Mouse (Mus musculus): ENCODE measurements at regions not wholly inside any gene's neighbourhood (a gene's known extent, or its start where the extent isn't known, plus 50 kb on each side); places are given as distances from the start of the nearest gene placed in this dataset.

DNA sequence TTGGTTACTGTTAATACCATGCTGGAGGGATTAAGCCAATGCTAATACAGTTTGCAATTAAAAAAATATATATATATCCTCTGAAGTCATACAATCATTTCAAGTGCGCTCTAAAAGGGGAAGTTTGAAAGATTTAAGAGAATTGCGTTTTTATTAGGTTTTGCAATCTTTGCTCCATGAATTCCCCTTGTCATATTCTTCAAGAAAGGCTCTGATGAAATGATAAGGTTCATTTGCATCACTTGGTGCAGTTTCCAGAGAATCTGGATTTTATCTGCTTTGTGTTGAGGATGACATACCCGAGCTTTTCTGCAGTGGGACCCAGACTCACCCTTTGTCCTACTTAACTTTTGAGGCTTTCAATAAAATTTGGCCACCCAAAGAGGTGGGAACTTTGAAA, 216.4 kb upstream of the Fggy start:
- Histone ChIP-seq H3K4me1 (ENCODE audit: control insufficient read depth in 1 of 2, insufficient read depth in 2 of 2) (0 out of 4 replicates have a peak, but pooled peaks cover 0 to 3% of the 10 kb centered on the region in 2 experiments), H3K4me2 (ENCODE audit: insufficient read depth, low read depth, poor library complexity, severe bottlenecking) (no peak overlapping the region), H3K27ac (ENCODE audit: insufficient read depth, low read depth) (no peak overlapping the region), H3K9me3 (replicated peaks; ENCODE audit: low read length) (peaks cover 2% of the 10 kb centered on the region), H3K9ac (ENCODE audit: insufficient read depth, low read depth) (no peak overlapping the region), H3K79me2 (replicated peaks; ENCODE audit: control insufficient read depth, extremely low read depth, insufficient read depth, poor library complexity, severe bottlenecking) (no peaks in the 10 kb centered on the region), H3K4me3 (replicated peaks in 1 of 3; ENCODE audit: low read depth in 2 of 3, low read length in 2 of 3, poor library complexity in 1 of 3) (no peak overlapping the region), H3K36me3 (replicated peaks in 1 of 2; ENCODE audit: control insufficient read depth in 1 of 2, insufficient read depth in 1 of 2, low read length in 1 of 2) (no peaks in the 10 kb centered on the region), H3K27me3 (replicated peaks) (no peaks in the 10 kb centered on the region)
- dilution Hi-C loops (cut with MboI; ENCODE audit: extremely low pct_ligation_motif_present, extremely low pct_unique_long_range_greater_than_20kb, low sequenced_read_pairs) (no loop called here), in situ Hi-C loops (cut with MboI; ENCODE audit: low pct_ligation_motif_present, low pct_unique_long_range_greater_than_20kb, low sequenced_read_pairs) (no loop called here)
- TF ChIP-seq SIN3A (IDR thresholded peaks at IDR 0.05; ENCODE audit: low read length) (no peak), GABPA (IDR thresholded peaks at IDR 0.05; ENCODE audit: insufficient replicate concordance, low read depth, low read length) (no peak), RAD21 (IDR thresholded peaks at IDR 0.05; ENCODE audit: low read depth, low read length) (no peak), JUN (IDR thresholded peaks at IDR 0.05; ENCODE audit: insufficient read depth, low read depth, low read length) (no peak), TBP (conservative IDR thresholded peaks at IDR 0.05; ENCODE audit: low read depth, low read length) (no peak), ETS1 (conservative IDR thresholded peaks at IDR 0.05; ENCODE audit: low read depth, low read length) (no peak), CHD1 (IDR thresholded peaks at IDR 0.05; ENCODE audit: low read depth, low read length) (no peak), NRF1 (IDR thresholded peaks at IDR 0.05; ENCODE audit: low read depth, low read length) (no peak), PAX5 (IDR thresholded peaks at IDR 0.05; ENCODE audit: low read length) (no peak), ELF1 (IDR thresholded peaks at IDR 0.05; ENCODE audit: low read depth, low read length) (no peak), EP300 (IDR thresholded peaks at IDR 0.05; ENCODE audit: low read length) (no peak)
- DNase-seq (ENCODE audit: extremely low read depth), result no peak

- in situ Hi-C loops (cut with MboI; ENCODE audit: low pct_ligation_motif_present, low pct_unique_long_range_greater_than_20kb, low sequenced_read_pairs) (no loop called here), dilution Hi-C loops (cut with MboI; ENCODE audit: extremely low pct_ligation_motif_present, extremely low pct_unique_long_range_greater_than_20kb, low sequenced_read_pairs) (no loop called here)
- Histone ChIP-seq H3K79me2 (replicated peaks; ENCODE audit: control insufficient read depth, extremely low read depth, insufficient read depth, poor library complexity, severe bottlenecking) (no peaks in the 10 kb centered on the region), H3K4me1 (ENCODE audit: control insufficient read depth in 1 of 2, insufficient read depth in 2 of 2) (no peaks in the 10 kb centered on the region), H3K27me3 (replicated peaks) (no peaks in the 10 kb centered on the region), H3K9me3 (replicated peaks; ENCODE audit: low read length) (no peaks in the 10 kb centered on the region), H3K27ac (ENCODE audit: insufficient read depth, low read depth) (no peak overlapping the region), H3K36me3 (replicated peaks in 1 of 2; ENCODE audit: control insufficient read depth in 1 of 2, insufficient read depth in 1 of 2, low read length in 1 of 2) (no peaks in the 10 kb centered on the region), H3K9ac (ENCODE audit: insufficient read depth, low read depth) (no peak overlapping the region), H3K4me3 (replicated peaks in 1 of 3; ENCODE audit: low read depth in 2 of 3, low read length in 2 of 3, poor library complexity in 1 of 3) (no peak overlapping the region), H3K4me2 (ENCODE audit: insufficient read depth, low read depth, poor library complexity, severe bottlenecking) (no peak overlapping the region)
- TF ChIP-seq SIN3A (IDR thresholded peaks at IDR 0.05; ENCODE audit: low read length) (no peak), USF2 (conservative IDR thresholded peaks at IDR 0.05; ENCODE audit: low read depth, low read length) (no peak), NRF1 (IDR thresholded peaks at IDR 0.05; ENCODE audit: low read depth, low read length) (no peak), HCFC1 (IDR thresholded peaks at IDR 0.05; ENCODE audit: low read depth, low read length) (no peak), UBTF (IDR thresholded peaks at IDR 0.05; ENCODE audit: low read depth, low read length) (no peak), MAFK (IDR thresholded peaks at IDR 0.05; ENCODE audit: insufficient replicate concordance, low read length) (no peak), MYC (IDR thresholded peaks at IDR 0.05; ENCODE audit: low read depth, low read length) (no peak), POLR2AphosphoS2 (IDR thresholded peaks at IDR 0.05; ENCODE audit: low read depth, low read length) (no peak)
- no peak for DNase-seq (ENCODE audit: extremely low read depth)
Observed at GRCm38 (mm10) chr4:95346722-95347197, 210.5 kb upstream of the Fggy start.
